In the genomic region with DNA sequence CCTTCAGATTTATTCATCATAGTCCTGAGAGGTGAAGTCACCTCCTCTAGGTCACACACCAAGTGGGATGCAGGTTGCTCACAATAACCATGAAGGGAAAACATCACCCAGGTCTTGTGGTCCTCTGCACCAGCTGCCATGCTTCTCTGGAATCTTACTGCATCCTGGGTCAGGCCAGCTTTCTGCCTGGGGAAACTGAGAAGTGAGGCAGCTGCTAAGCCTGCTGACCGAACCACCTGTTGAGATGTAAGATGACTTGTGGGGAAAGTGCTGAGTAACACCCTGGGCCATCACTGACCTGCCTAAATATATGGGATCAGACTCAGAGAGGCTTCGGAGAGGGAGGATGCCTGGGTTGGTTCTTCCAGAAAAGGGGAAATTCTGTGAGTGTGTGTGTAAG, we compare ENCODE assay signal across 24 mouse cellular contexts. TPM values are rescaled to one million over a fixed set of nuclear protein-coding genes. Genes with fewer than 3 reads are reported as not detected.
A peak's percentile ranks its signal among the peaks of the same experiment; 100 is the strongest.
DNase-seq lines count a peak whose midpoint lies in the region; ATAC-seq and TF ChIP-seq lines count a peak whose summit lies in the region.
"Had no signal": no experiment of that assay in that cellular context is flagged by ENCODE, and none has a peak within 500 bp of the region (broad histone marks: within the 10 kb centered on the region; RNA-seq: fewer than 3 reads in every experiment).

No protein-coding gene starts in this region.

- peak; percentile 75 for DNase-seq in gastrocnemius, adult 2 months
- DNase-seq in gastrocnemius, postnatal 4 days (ENCODE audit: low spot score in 2 of 2) = no peak
- DNase-seq in heart, adult 11 months = peak; percentile 86
- DNase-seq in skeletal muscle tissue, adult 2 months (ENCODE audit: low read depth, low spot score) = peak; percentile 86
- DNase-seq in B cell, adult 2 months = no peak
- DNase-seq in adrenal gland, adult (ENCODE audit: inconsistent age in 2 of 2, low spot score in 1 of 2) = no peak
- DNase-seq: adrenal gland, adult 2 months; adrenal gland, adult 8-10 months; adrenal gland, postnatal 10 days; adrenal gland, postnatal 14 days; adrenal gland, postnatal 25 days; adrenal gland, postnatal 36 days; cerebellum, adult 11 months; cerebellum, adult 11-12 months; cerebellum, adult 18-20 months; cerebellum, adult 2 months had no signal

- no peaks in the 10 kb centered on the region for H3K36me3 ChIP-seq in heart, embryonic 11.5 days (ENCODE audit: control insufficient read depth, insufficient read depth, low read length)
- no peaks in the 10 kb centered on the region for H3K36me3 ChIP-seq in myocyte (ENCODE audit: control insufficient read depth, insufficient read depth)
- H3K36me3 ChIP-seq: G1E had no signal

- H3K4me2 ChIP-seq in heart, embryonic 11.5 days = no peak overlapping the region
- peak overlapping the region; percentile 26 for H3K4me2 ChIP-seq in myocyte (ENCODE audit: low read depth)

- H3K79me2 ChIP-seq in myocyte (ENCODE audit: control insufficient read depth, insufficient read depth) = peaks cover 5% of the 10 kb centered on the region

- no peak for TF ChIP-seq POLR2A in myocyte (IDR thresholded peaks at IDR 0.05; ENCODE audit: insufficient read length, low read depth)

- H3K9ac ChIP-seq in heart, embryonic 11.5 days (ENCODE audit: low read depth, low read length) = no peak overlapping the region

- H3ac ChIP-seq in myocyte (ENCODE audit: control insufficient read depth, insufficient read length) = no peak overlapping the region

- WGBS in heart, embryonic 11.5 days (ENCODE audit: insufficient replicate concordance) = 81% methylated on average over 2 of the region's 2 CpGs

- H3K4me1 ChIP-seq in heart, embryonic 11.5 days (ENCODE audit: control insufficient read depth, insufficient read depth, low read length) = peaks cover 9% of the 10 kb centered on the region

- H3K27me3 ChIP-seq in heart, embryonic 11.5 days (ENCODE audit: control insufficient read depth, insufficient read depth, low read length) = no peaks in the 10 kb centered on the region
- H3K27me3 ChIP-seq in myocyte (ENCODE audit: control insufficient read depth, insufficient read depth, insufficient read length) = no peaks in the 10 kb centered on the region
- H3K27me3 ChIP-seq: CH12.LX, Patski had no signal

- H3K27ac ChIP-seq in gastrocnemius, adult 2 months = peak overlapping the region; percentile 99
- H3K27ac ChIP-seq in heart, embryonic 11.5 days (ENCODE audit: low read depth, low read length) = no peak overlapping the region

- ATAC-seq in heart, embryonic 11.5 days (replicated peaks; ENCODE audit: insufficient number of reproducible peaks, low FRiP score, low TSS enrichment) = no peak
- ATAC-seq: activated CD4-positive, CD25-positive, alpha-beta regulatory T cell, adult 4 months; CD4-positive, CD25-positive, alpha-beta regulatory T cell, adult 4 months; Patski had no signal

- H3K4me3 ChIP-seq in gastrocnemius, adult 2 months = no peak overlapping the region
- no peak overlapping the region for H3K4me3 ChIP-seq in heart, embryonic 11.5 days (ENCODE audit: low read depth, low read length)
- H3K4me3 ChIP-seq in myocyte = no peak overlapping the region

- no peaks in the 10 kb centered on the region for H3K9me3 ChIP-seq in heart, embryonic 11.5 days (replicated peaks; ENCODE audit: control insufficient read depth, low read length)

- TF ChIP-seq CTCF in gastrocnemius, adult 2 months (IDR thresholded peaks at IDR 0.05) = no peak

- intact Hi-C loops in gastrocnemius, adult 2 months (cut with DNase I) = loop anchor here (10.0 kb wide), 1 partner anchor 392 kb away; no protein-coding TSS in a partner anchor

TF ChIP-seq in myocyte, 11 proteins besides CTCF, POLR2A, EP300 and RAD21:
- TF ChIP-seq E2F4 (IDR thresholded peaks at IDR 0.05; ENCODE audit: insufficient read depth) (no peak), MYOG (IDR thresholded peaks at IDR 0.05; ENCODE audit: control insufficient read depth in 1 of 3, insufficient read depth in 1 of 3, insufficient read length in 2 of 3, low read depth in 2 of 3) (peak; percentile 51 to 87 (median 70)), SRF (IDR thresholded peaks at IDR 0.05; ENCODE audit: control insufficient read depth, insufficient read length, low read depth) (no peak), MYOD1 (IDR thresholded peaks at IDR 0.05; ENCODE audit: control insufficient read depth in 1 of 3, insufficient read length in 2 of 3, low read depth in 2 of 3) (peak; percentile 46 to 94 (median 63)), TCF12 (IDR thresholded peaks at IDR 0.05; ENCODE audit: insufficient read depth, poor library complexity, severe bottlenecking) (peak; percentile 58), POLR2AphosphoS2 (IDR thresholded peaks at IDR 0.05; ENCODE audit: insufficient read length, low read depth) (no peak), CEBPB (IDR thresholded peaks at IDR 0.05; ENCODE audit: insufficient read depth, poor library complexity, severe bottlenecking) (no peak), TCF3 (IDR thresholded peaks at IDR 0.05; ENCODE audit: insufficient read length, low read depth) (peak; percentile 7), MAX (IDR thresholded peaks at IDR 0.05; ENCODE audit: low read depth) (no peak), REST (IDR thresholded peaks at IDR 0.05; ENCODE audit: insufficient read depth, insufficient read length) (no peak), USF1 (IDR thresholded peaks at IDR 0.05; ENCODE audit: low read depth) (no peak)

RNA-seq across cellular contexts. Expression of gene Hspb8, which starts 4.0 kb away (rescaled TPM):
- 100 to 1,000 TPM; 234 to 341 TPM for total RNA-seq in gastrocnemius, adult 2 months (2021)
- 100 to 1,000 TPM; 188 to 208 TPM for total RNA-seq in gastrocnemius, postnatal 4 days (2021)
- polyA plus RNA-seq in heart, embryonic 11.5 days (2014; fragmentation: Nextera tagmentation; extraction: Ambion mirVana) = 34.9 and 35.3 TPM in 2 replicates
- 138 TPM for polyA plus RNA-seq in myocyte (2012; fragmentation: generic; extraction: Trizol)
- total RNA-seq: CH12.LX, MEL had no signal
- polyA plus RNA-seq: activated CD4-positive, CD25-positive, alpha-beta regulatory T cell, adult 4 months; CD4-positive, CD25-positive, alpha-beta regulatory T cell, adult 4 months; G1E had no signal

Comparison
In these comparisons a context has a peak if more than half of its experiments do, and no peak if none do; other contexts are left out.
1. DNase-seq: peak in gastrocnemius, adult 2 months (single experiment), heart, adult 11 months (single experiment) and skeletal muscle tissue, adult 2 months (single experiment); none in gastrocnemius, postnatal 4 days (0 of 2), B cell, adult 2 months (0 of 2) and adrenal gland, adult (0 of 2).